Mouse (Mus musculus) midbrain, postnatal 0 days (tissue): ENCODE data around the gene Aldh18a1. TPM values are rescaled to one million over a fixed set of nuclear protein-coding genes. Genes with fewer than 3 reads are reported as not detected.
A peak's percentile ranks its signal among the peaks of the same experiment; 100 is the strongest.
"Not testable (repeated sequence)": the region's sequence is repeated elsewhere in the genome, so short reads cannot be mapped to it uniquely, and the experiment has no call there.

Experiments
- ATAC-seq: fragments of 200-750 bp; cut with Nextera tagmentation; 2 replicates; pipeline ENCODE4 v1.8.0; 2017; ENCODE audit warnings: moderate number of reproducible peaks, mild to moderate bottlenecking, moderate TSS enrichment, moderate library complexity; ENCODE audit not compliant: low FRiP score
- DNase-seq: peaks from one replicate; pipeline ENCODE4 v3.0.0-alpha.2; 2015; ENCODE audit warnings: low spot score
- H3K27ac ChIP-seq: fragments of 300-500 bp; sonication (generic); 2 replicates; pipeline ENCODE4 v1.5.1; 2014; ENCODE audit warnings: low read depth, mild to moderate bottlenecking, low read length, mixed read lengths
- H3K27me3 ChIP-seq: fragments of 300-500 bp; sonication (generic); 2 replicates; pipeline ENCODE4 v1.6.1; 2014; ENCODE audit warnings: low read length, control low read depth, mixed read lengths; ENCODE audit not compliant: insufficient read depth
- H3K36me3 ChIP-seq: fragments of 300-500 bp; sonication (generic); 2 replicates; pipeline ENCODE4 v1.6.1; 2014; ENCODE audit warnings: low read length, control low read depth, mixed read lengths; ENCODE audit not compliant: insufficient read depth
- H3K4me1 ChIP-seq: fragments of 300-500 bp; sonication (generic); 2 replicates; pipeline ENCODE4 v1.6.1; 2014; ENCODE audit warnings: mild to moderate bottlenecking, control low read depth, antibody characterized with exemption, low read length, mixed read lengths; ENCODE audit not compliant: insufficient read depth
- H3K4me2 ChIP-seq: fragments of 300-500 bp; sonication (generic); 2 replicates; pipeline ENCODE4 v1.6.1; 2014; ENCODE audit warnings: low read depth, mild to moderate bottlenecking, low read length, mixed read lengths; ENCODE audit not compliant: poor library complexity, severe bottlenecking
- H3K4me3 ChIP-seq: fragments of 300-500 bp; sonication (generic); 2 replicates; pipeline ENCODE4 v1.5.1; 2014; ENCODE audit warnings: low read depth, mild to moderate bottlenecking, low read length, moderate library complexity
- H3K9ac ChIP-seq: fragments of 300-500 bp; sonication (generic); replicated peaks from 2 replicates; pipeline ENCODE4 v1.6.1; 2014; ENCODE audit warnings: mild to moderate bottlenecking, low read length, moderate library complexity, mixed read lengths; ENCODE audit not compliant: poor library complexity, severe bottlenecking
- H3K9me3 ChIP-seq: fragments of 300-500 bp; sonication (generic); 2 replicates; pipeline ENCODE4 v1.6.1; 2016; ENCODE audit warnings: low read length, control low read depth
- CTCF ChIP-seq: IDR thresholded peaks from 2 replicates; pipeline ENCODE4 v1.5.1; 2016; ENCODE audit warnings: antibody characterized with exemption, mild to moderate bottlenecking
- WGBS: fragments of 180-500 bp; shearing (Covaris S2); extraction: QIAGEN DNeasy Blood & Tissue Kit; methylation state at CpG from one replicate; pipeline ENCODE4 v1.1.7; 2014; 5-methylcytosine and 5-hydroxymethylcytosine counted together
- polyA plus RNA-seq: library from polyadenylated mRNA; unstranded; fragments of >200 nt; fragmentation: Nextera tagmentation; extraction: Ambion mirVana; gene quantifications from 2 replicates; pipeline ENCODE4 v1.2.1, GENCODE M21; 2015
- total RNA-seq: library from RNA; depleted of rRNA; stranded (reverse); fragments of >200 nt; gene quantifications from 2 replicates; pipeline ENCODE4 v1.2.3, GENCODE M21; 2014

Aldh18a1 gene
- total and polyA plus RNA-seq, 2 experiments from 2014 or later = 28.9 to 67.4 TPM

DNA sequence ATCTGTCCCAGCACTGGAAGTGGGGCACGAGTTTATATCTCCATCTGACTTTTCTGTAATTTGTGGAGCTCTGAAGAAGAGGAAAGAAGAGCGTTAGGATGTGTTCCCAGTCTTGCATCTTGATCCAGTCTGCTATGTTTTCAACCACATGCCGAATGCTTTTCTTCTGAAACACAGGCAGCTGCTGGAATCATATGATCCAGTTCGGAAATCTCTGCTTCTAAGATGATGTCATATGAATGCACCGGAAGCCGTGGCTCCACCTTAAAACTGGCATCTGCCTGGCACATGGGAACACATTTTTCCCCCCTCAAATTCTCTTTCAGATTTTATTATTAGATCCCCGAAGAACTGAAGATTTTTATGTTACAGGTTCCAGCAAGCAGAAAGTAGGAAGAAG is 26.5 kb upstream of the Aldh18a1 start:
- no peak for TF ChIP-seq CTCF
- 86% methylated on average over 7 of the region's 7 CpGs for WGBS
- Histone ChIP-seq H3K4me2 (no peak overlapping the region), H3K4me3 (no peak overlapping the region), H3K9ac (no peak overlapping the region), H3K4me1 (0 out of 2 replicates have a peak, but pooled peaks cover 5% of the 10 kb centered on the region), H3K27ac (no peak overlapping the region), H3K27me3 (no peaks in the 10 kb centered on the region), H3K9me3 (no peaks in the 10 kb centered on the region), H3K36me3 (no peaks in the 10 kb centered on the region)
- ATAC-seq (no peak), DNase-seq (no peak)

DNA sequence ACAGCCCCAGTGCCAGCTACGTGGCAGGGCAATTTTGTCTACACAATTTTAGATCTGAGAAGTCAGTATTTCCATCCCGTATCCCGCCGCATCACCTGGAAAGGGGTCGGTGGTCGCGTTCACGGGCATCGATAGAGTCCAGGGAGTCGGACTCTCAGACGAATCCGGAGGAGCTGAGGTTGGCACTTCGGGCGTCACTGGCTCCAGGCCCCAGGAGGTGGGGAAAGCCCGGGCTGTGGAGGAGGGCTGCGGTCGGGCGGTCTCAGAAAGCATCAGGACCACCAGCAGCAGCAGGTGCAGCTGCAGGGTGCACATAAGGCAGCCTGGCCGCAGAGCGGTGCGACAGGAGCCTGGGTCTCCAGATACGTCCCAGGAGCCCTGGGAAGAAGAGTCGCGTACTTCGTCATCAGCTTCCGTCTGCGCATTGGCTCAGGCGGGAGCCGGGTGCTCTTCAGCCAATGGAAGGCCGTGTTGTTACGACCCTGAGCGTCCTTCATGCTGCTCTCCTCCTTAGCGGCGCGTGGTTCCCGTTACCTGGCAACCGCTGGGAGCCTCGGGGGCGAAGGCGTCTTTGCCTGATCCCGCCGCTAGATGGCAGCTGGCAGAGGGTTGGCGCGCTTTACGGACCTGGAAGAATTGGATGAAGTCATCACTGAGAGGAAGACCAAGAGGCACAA is 23.7 kb upstream of the Aldh18a1 start, which contains the start of the genes Tctn3 and Entpd1:
TSS of gene Tctn3 (minus strand) at position 404 of the 677 bp plus-strand sequence.
TSS of gene Entpd1 (plus strand) at position 537 of the 677 bp plus-strand sequence.
- H3K4me1 ChIP-seq = 0 out of 2 replicates have a peak, but pooled peaks cover 5% of the 10 kb centered on the region
- ATAC-seq = peak; percentile 100
- H3K36me3 ChIP-seq = peaks cover 17% of the 10 kb centered on the region; the same call in 1 of the 2 replicates
- H3K27ac ChIP-seq = peak within 1 kb of the TSS; percentile 48; the same call in 1 of the 2 replicates
- under 1% methylated on average over 45 of the region's 45 CpGs for WGBS
- H3K27me3 ChIP-seq = no peaks in the 10 kb centered on the region
- H3K4me2 ChIP-seq = peak within 1 kb of the TSS; percentile 77
- H3K9ac ChIP-seq = peak within 1 kb of the TSS; percentile 57
- no peaks in the 10 kb centered on the region for H3K9me3 ChIP-seq
- TF ChIP-seq CTCF = peak; percentile 100
- peak within 1 kb of the TSS; percentile 74 for H3K4me3 ChIP-seq
- DNase-seq = peak; percentile 99

DNA sequence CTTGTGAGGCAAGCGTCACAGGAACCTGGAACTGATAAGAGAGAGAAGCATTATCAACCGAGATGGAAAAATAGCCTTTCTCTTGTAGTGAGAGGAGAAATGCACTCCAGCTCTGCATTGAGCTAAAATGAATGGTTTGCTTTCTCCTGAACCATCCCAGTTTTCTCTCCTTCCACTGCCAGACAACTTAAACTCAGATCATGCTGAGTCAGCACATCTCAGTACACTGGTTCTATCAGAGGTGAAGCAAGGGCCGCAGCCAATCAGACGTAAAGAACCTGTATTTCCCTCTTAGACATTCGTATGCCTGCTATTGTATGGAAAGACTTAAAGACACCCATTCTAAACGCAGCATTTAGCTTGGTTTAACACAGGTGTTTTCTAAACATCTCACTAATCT is 19.4 kb upstream of the Aldh18a1 start:
- Histone ChIP-seq H3K4me2 (no peak overlapping the region), H3K9me3 (no peaks in the 10 kb centered on the region), H3K27ac (no peak overlapping the region), H3K4me1 (0 out of 2 replicates have a peak, but pooled peaks cover 5% of the 10 kb centered on the region), H3K36me3 (peaks cover 44% of the 10 kb centered on the region), H3K27me3 (no peaks in the 10 kb centered on the region), H3K9ac (no peak overlapping the region), H3K4me3 (no peak overlapping the region)
- TF ChIP-seq CTCF = no peak
- 93% methylated on average over 6 of the region's 6 CpGs for WGBS
- DNase-seq (no peak), ATAC-seq (no peak)

DNA sequence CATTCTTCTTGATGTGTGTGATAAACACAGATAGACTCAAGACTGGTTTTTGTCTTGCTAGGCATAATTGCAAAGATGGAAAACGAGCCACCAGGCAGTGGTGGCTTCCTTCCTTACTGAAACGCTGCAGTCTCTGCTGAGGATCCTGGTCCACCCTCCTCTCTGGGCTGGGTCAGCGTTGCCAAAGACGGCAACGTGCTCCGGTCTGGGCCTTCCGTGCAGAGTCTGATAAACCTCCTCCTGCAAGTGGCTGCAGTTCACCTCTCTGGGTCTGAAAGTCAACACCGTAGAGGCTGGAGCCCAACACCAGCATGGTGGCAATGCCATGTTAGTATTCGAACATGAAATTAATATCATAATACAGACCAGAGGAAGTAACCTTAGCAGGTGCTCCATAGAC is 16.9 kb upstream of the Aldh18a1 start:
- no peak for TF ChIP-seq CTCF
- H3K4me3 ChIP-seq = no peak overlapping the region
- no peaks in the 10 kb centered on the region for H3K9me3 ChIP-seq
- ATAC-seq (no peak), DNase-seq (no peak)
- no peak overlapping the region for H3K9ac ChIP-seq
- H3K27me3 ChIP-seq = no peaks in the 10 kb centered on the region
- peaks cover 46% of the 10 kb centered on the region for H3K36me3 ChIP-seq
- no peaks in the 10 kb centered on the region for H3K4me1 ChIP-seq
- WGBS = 95% methylated on average over 9 of the region's 9 CpGs
- H3K27ac ChIP-seq = no peak overlapping the region
- no peak overlapping the region for H3K4me2 ChIP-seq

DNA sequence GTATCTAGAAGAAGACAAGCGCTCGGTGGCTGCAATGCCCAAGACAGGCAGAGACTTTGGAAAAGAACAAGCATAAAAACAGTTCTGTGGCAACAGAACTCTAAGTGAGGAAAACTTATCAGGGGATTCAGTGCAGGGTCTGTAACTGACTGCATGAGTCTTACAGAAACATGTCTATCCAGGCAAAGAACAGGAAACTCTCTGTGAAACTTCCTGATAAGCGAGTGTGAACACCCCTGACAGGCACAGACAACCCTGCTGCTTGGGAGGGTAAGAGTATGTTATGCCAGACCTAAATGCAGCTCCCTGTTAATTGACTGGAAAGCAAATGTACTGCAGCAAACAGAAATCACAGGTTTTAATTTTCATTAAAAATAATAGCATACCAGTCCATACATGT is 13.6 kb upstream of the Aldh18a1 start:
- Histone ChIP-seq H3K4me2 (no peak overlapping the region), H3K4me3 (no peak overlapping the region), H3K27me3 (no peaks in the 10 kb centered on the region), H3K36me3 (peaks cover 29% of the 10 kb centered on the region), H3K4me1 (no peaks in the 10 kb centered on the region), H3K27ac (no peak overlapping the region), H3K9me3 (no peaks in the 10 kb centered on the region), H3K9ac (no peak overlapping the region)
- no peak for TF ChIP-seq CTCF
- ATAC-seq (no peak), DNase-seq (no peak)
- 93% methylated on average over 3 of the region's 3 CpGs for WGBS

DNA sequence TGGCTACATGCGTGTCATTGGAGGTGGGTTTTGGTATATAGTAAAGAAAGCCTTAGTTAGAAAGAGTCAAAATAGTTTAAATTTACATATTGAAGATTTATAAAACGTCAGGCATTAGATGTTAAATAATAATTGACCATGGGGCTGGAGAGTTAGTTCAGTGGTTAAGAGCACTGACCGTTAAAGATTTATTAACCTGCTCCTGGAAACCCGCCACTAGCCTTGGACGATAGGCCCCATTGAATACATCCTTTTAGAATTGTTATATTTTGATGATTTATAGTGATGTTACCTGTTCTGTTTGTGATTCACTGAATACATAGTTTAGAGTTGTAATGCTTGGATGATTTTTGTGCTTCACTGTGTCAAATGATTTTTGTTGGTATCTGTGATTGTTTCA is 12.6 kb upstream of the Aldh18a1 start:
- H3K27me3 ChIP-seq, H3K4me2 ChIP-seq, H3K27ac ChIP-seq, ATAC-seq, H3K9ac ChIP-seq, DNase-seq, H3K9me3 ChIP-seq, H3K4me1 ChIP-seq, H3K4me3 ChIP-seq: not testable (repeated sequence)
- peaks cover 28% of the 10 kb centered on the region for H3K36me3 ChIP-seq
- WGBS = 96% methylated on average over 5 of the region's 5 CpGs
